Mouse (Mus musculus): ENCODE measurements around the gene Kctd11. TPM values are rescaled to one million over a fixed set of nuclear protein-coding genes. Genes with fewer than 3 reads are reported as not detected.
A peak's percentile ranks its signal among the peaks of the same experiment; 100 is the strongest.

Kctd11 gene
- total and polyA plus RNA-seq, 3 experiments = 1.8 to 3.9 (median 2.1) TPM

- dilution Hi-C loops (cut with MboI; ENCODE audit: extremely low pct_ligation_motif_present, extremely low pct_unique_long_range_greater_than_20kb, low sequenced_read_pairs) (no loop called here), in situ Hi-C loops (cut with MboI; ENCODE audit: low pct_ligation_motif_present, low pct_unique_long_range_greater_than_20kb, low sequenced_read_pairs) (no loop called here)
- Histone ChIP-seq H3K9me3 (replicated peaks; ENCODE audit: low read length) (no peaks in the 10 kb centered on the region), H3K79me2 (replicated peaks; ENCODE audit: control insufficient read depth, extremely low read depth, insufficient read depth, poor library complexity, severe bottlenecking) (peaks cover 20% of the 10 kb centered on the region), H3K4me3 (replicated peaks in 1 of 3; ENCODE audit: low read depth in 2 of 3, low read length in 2 of 3, poor library complexity in 1 of 3) (peak overlapping the region; percentile 67 to 91 (median 79)), H3K4me1 (ENCODE audit: control insufficient read depth in 1 of 2, insufficient read depth in 2 of 2) (peaks cover 19 to 46% of the 10 kb centered on the region in 2 experiments), H3K36me3 (replicated peaks in 1 of 2; ENCODE audit: control insufficient read depth in 1 of 2, insufficient read depth in 1 of 2, low read length in 1 of 2) (peaks cover 83 to 92% of the 10 kb centered on the region in 2 experiments), H3K27me3 (replicated peaks) (no peaks in the 10 kb centered on the region), H3K4me2 (ENCODE audit: insufficient read depth, low read depth, poor library complexity, severe bottlenecking) (peak overlapping the region; percentile 81), H3K27ac (ENCODE audit: insufficient read depth, low read depth) (no peak overlapping the region), H3K9ac (ENCODE audit: insufficient read depth, low read depth) (peak overlapping the region; percentile 71)
- no peak for DNase-seq (ENCODE audit: extremely low read depth)
- TF ChIP-seq NRF1 (IDR thresholded peaks at IDR 0.05; ENCODE audit: low read depth, low read length) (no peak), POLR2AphosphoS2 (IDR thresholded peaks at IDR 0.05; ENCODE audit: low read depth, low read length) (no peak), RAD21 (IDR thresholded peaks at IDR 0.05; ENCODE audit: low read depth, low read length) (no peak), HCFC1 (IDR thresholded peaks at IDR 0.05; ENCODE audit: low read depth, low read length) (no peak), JUND (conservative IDR thresholded peaks at IDR 0.05; ENCODE audit: low read depth, low read length) (no peak), ELF1 (IDR thresholded peaks at IDR 0.05; ENCODE audit: low read depth, low read length) (no peak), NELFE (IDR thresholded peaks at IDR 0.05; ENCODE audit: low read depth, low read length) (no peak), IRF4 (IDR thresholded peaks at IDR 0.05; ENCODE audit: low read depth, low read length) (no peak), BHLHE40 (IDR thresholded peaks at IDR 0.05; ENCODE audit: low read depth, low read length) (no peak), UBTF (IDR thresholded peaks at IDR 0.05; ENCODE audit: low read depth, low read length) (no peak), TBP (conservative IDR thresholded peaks at IDR 0.05; ENCODE audit: low read depth, low read length) (no peak), POLR2A (IDR thresholded peaks at IDR 0.05; ENCODE audit: low read depth, low read length) (no peak), MEF2A (IDR thresholded peaks at IDR 0.05; ENCODE audit: borderline replicate concordance, low read depth, low read length) (no peak)
Measured at GRCm38 (mm10) chr11:69912716-69913530, 31.7 kb upstream of the Kctd11 start.

- peaks cover 8% of the 10 kb centered on the region for H3K79me2 ChIP-seq (replicated peaks; ENCODE audit: control insufficient read depth, extremely low read depth, insufficient read depth, poor library complexity, severe bottlenecking)
- TF ChIP-seq UBTF (IDR thresholded peaks at IDR 0.05; ENCODE audit: low read depth, low read length) (no peak), MXI1 (IDR thresholded peaks at IDR 0.05; ENCODE audit: low read depth, low read length) (no peak), NRF1 (IDR thresholded peaks at IDR 0.05; ENCODE audit: low read depth, low read length) (no peak), CHD1 (IDR thresholded peaks at IDR 0.05; ENCODE audit: low read depth, low read length) (no peak), IRF4 (IDR thresholded peaks at IDR 0.05; ENCODE audit: low read depth, low read length) (no peak), MAFK (IDR thresholded peaks at IDR 0.05; ENCODE audit: insufficient replicate concordance, low read length) (no peak), GABPA (IDR thresholded peaks at IDR 0.05; ENCODE audit: insufficient replicate concordance, low read depth, low read length) (no peak), ZC3H11A (IDR thresholded peaks at IDR 0.05; ENCODE audit: low read depth, low read length) (no peak), JUN (IDR thresholded peaks at IDR 0.05; ENCODE audit: insufficient read depth, low read depth, low read length) (no peak), NELFE (IDR thresholded peaks at IDR 0.05; ENCODE audit: low read depth, low read length) (no peak), EP300 (IDR thresholded peaks at IDR 0.05; ENCODE audit: low read length) (no peak), RAD21 (IDR thresholded peaks at IDR 0.05; ENCODE audit: low read depth, low read length) (no peak), RCOR1 (conservative IDR thresholded peaks at IDR 0.05; ENCODE audit: low read depth, low read length) (no peak)
- H3K27ac ChIP-seq (ENCODE audit: insufficient read depth, low read depth) = no peak overlapping the region
- H3K36me3 ChIP-seq (replicated peaks in 1 of 2; ENCODE audit: control insufficient read depth in 1 of 2, insufficient read depth in 1 of 2, low read length in 1 of 2) = peaks cover 83 to 94% of the 10 kb centered on the region in 2 experiments
- H3K9me3 ChIP-seq (replicated peaks; ENCODE audit: low read length) = no peaks in the 10 kb centered on the region
- no peak overlapping the region for H3K4me2 ChIP-seq (ENCODE audit: insufficient read depth, low read depth, poor library complexity, severe bottlenecking)
- in situ Hi-C loops (cut with MboI; ENCODE audit: low pct_ligation_motif_present, low pct_unique_long_range_greater_than_20kb, low sequenced_read_pairs) = no loop called here
- DNase-seq (ENCODE audit: extremely low read depth) = no peak
- no peak overlapping the region for H3K4me3 ChIP-seq (replicated peaks in 1 of 3; ENCODE audit: low read depth in 2 of 3, low read length in 2 of 3, poor library complexity in 1 of 3)
- peaks cover 14 to 34% of the 10 kb centered on the region in 2 experiments; a peak in 3 of 4 replicates for H3K4me1 ChIP-seq (ENCODE audit: control insufficient read depth in 1 of 2, insufficient read depth in 2 of 2)
- no peak overlapping the region for H3K9ac ChIP-seq (ENCODE audit: insufficient read depth, low read depth)
- no peaks in the 10 kb centered on the region for H3K27me3 ChIP-seq (replicated peaks)
- dilution Hi-C loops (cut with MboI; ENCODE audit: extremely low pct_ligation_motif_present, extremely low pct_unique_long_range_greater_than_20kb, low sequenced_read_pairs) = no loop called here
Measured at GRCm38 (mm10) chr11:69911701-69912100, 30.5 kb upstream of the Kctd11 start.
